Mouse (Mus musculus): ENCODE data around the gene Unc5cl.

Unc5cl gene

DNA sequence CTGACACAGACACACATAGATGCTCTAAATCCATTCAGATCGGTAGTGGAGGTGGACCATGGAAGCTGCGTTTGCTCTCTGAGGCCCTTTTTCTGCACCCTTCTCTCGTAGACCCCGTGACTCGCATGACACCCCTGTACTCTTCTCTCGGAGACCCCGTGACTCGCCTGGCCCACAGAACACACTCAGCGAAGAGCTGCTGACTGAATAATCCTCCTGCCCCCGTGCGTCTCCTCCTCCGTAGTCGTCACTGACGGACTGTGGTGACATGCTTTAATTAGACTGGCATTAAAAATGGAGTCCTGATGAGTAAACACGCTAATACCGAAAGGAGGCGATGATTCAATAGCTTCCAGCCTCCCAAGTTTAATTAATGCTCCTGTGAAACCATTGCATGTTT is 84.6 kb downstream of the Unc5cl start:
- no peak for DNase-seq (ENCODE audit: low spot score in 2 of 2)

DNA sequence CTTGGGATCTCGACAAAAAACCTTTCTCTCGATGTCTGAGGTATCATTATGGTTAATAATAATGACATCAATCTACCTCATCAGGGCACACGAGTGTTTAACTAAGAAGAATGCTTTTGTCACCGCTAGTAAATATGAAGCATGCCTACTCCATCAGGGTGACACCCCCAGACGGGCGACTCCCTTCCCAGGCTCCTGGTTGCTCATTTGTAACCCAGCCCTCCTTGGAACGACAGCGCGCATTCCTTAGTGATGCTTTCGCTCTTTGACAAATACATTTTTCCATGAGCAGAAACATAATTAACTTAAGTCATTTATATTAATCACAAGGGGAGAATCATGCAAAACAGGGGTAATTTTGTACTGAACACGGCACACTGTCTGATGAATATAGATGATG is 88.0 kb downstream of the Unc5cl start:
- DNase-seq (ENCODE audit: low spot score in 2 of 2) = no peak

DNA sequence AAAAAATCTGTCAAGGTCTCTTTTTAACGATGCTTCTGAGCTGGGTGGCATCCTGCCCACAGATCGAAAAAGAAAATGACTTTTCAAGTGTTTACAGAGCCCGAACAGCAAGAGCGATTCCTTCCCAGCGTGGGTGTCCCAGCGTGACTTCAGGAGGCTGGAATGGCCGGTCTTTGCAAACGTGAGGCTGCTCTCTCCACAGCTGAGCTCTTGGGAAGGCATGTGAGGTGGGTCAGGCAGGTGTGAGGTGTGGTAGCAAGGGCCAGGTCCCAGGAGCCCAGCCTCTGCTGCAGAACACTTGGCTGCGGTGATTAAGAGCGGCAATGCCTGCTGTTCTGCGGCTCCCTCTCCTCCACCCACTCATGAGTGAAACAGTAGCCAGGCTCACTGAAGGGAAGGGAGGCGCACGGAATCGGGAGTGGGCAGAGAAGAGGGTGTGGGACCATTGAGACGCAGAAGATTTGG is 88.6 kb downstream of the Unc5cl start:
- DNase-seq (ENCODE audit: low spot score in 2 of 2) = peak in 1 of 2 experiments; percentile 52

DNA sequence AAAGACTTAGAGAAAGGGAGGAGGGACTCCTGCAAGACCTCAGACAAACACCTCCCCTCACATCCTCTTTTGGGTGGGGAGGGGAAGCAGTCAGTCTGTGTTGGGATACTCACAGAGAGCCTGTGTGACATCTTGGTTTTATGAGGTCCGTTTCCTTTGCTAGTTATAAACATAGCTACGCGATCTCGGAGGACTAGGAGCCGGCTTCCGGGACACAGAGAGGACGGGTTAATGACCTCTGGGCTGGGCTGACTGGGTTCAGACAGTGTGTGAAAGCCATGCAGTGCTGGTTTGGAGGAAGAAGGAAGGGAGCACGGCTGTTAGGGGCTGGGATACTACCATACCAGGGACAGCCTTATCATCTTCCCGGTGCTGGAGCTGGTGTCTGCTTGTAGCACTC is 90.0 kb downstream of the Unc5cl start:
- DNase-seq (ENCODE audit: low spot score in 2 of 2) = no peak

DNA sequence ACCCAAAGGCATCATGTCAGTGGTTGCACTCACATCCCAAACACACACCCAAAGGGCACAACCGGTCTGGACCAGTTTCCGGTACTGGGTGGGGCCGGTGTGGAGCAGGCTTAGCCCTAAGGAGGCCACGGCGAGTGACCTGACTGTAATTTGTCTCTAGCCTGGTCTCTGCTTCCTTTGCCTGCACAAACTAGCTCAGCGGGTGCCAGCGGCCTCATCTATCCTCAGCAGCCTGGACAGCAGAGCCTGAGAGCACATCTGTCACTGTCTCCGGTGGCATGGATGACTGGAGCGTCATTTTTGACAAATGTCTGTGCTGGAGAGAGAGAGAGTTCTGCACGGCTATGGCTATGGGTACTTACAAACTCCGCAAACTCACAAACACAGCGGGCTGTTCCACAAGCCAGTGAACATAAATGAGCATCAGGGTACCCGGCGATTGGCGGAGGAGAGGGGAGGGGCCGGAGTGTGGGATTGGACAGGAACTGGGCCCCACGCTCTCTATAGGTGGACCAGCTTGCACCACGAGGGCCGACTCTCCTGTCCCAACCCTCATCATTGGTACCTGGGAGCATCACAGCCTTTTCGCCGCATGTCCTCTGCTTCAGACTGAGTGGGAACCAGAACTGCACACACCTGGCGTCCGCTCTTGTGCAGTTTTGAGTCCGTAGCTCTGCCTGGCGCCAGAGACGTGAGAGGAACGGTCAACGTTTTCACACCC is 90.7 kb downstream of the Unc5cl start:
- no peak for DNase-seq (ENCODE audit: low spot score in 2 of 2)

DNA sequence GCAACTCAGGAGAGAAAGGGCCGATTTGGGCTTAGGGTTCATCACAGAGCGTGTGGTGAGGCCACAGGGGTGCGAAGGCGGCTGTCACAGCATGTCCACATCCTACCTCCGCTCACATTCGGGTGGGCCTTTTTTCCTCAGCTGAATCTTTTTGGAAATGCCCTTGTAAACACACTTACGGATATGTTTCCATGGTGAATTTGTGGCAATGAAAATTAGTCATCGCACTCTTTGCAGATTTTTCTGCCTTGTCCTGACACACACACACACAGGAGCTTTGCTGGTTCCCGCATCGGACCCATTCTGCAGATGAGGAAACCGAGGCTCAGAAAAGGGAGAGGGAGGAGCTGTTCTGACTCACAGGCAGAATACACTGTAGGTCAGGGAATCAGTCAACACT is 91.3 kb downstream of the Unc5cl start:
- no peak for DNase-seq (ENCODE audit: low spot score in 2 of 2)

DNA sequence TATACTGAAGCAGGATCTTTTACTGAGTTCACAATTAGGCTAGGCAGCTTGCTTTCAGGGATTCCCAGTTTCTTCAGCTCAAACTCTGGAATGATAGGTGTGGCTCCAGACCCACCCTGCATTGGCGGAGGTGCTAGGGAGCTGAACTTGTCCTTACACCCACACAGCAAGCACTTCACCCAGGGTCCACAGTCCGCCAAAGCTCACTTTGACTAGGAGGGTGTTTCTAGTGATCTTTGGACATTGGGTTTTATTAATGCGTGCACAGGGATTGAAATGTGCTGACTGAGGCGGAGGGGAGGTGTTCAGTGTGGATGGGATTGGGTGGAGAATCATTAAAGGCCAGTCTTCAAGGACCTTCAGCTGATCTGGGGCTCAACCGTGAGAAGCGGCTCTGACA is 93.0 kb downstream of the Unc5cl start:
- no peak for DNase-seq (ENCODE audit: low spot score in 2 of 2)

DNA sequence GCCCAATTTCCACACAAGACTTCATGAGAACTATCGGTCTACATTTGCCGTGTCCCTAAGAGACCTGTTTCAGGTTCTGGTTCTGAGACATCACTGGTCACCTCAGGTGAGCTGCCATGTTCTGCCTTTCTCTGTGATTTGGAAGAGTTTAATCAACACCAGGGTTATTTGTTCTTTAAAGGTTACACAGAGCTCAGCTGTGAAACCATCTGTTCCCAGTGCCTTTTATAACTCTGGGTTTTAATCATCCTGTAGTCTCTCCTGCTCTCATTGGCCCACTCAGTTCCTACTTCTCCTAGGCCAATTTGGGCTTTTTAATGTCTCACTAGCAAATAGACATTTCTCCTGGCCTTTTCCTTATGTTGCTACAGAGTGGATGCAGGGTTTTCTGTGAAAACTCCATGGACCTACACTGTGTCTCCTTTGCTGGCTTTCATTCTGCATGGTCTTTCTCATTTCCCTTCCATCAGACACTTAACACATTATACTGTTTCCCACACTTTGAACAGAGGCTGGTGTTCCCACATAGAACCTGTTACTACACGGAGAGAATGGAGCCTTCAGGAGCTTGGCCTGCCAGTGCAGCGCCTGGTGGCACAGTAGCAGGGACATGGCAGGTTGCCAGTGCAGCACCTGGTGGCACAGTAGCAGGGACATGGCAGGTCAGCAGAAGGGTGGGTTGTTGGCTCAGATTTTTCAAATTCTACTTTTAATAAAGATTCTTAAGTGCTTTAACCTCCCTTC is 97.3 kb downstream of the Unc5cl start:
- no peak for DNase-seq (ENCODE audit: low spot score in 2 of 2)

DNA sequence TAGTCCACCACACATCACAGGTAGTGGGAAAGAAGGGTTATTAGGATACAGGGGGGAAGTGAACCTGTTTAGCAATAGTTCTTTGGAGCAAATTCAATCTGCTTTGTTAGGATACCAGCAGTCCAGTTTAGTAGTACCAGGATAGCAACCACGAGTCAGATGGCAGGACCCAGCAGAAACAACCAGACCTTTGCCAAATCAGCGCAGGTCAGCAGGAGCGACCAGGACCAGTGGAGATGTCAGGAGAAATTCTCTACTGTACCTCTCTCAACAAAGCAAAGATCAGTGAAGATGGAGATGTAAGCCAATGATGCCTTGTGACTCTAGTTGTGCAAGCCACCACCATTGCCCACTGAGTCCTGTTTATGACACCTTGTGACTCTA is 97.8 kb downstream of the Unc5cl start:
- DNase-seq (ENCODE audit: low spot score in 2 of 2) = no peak

DNA sequence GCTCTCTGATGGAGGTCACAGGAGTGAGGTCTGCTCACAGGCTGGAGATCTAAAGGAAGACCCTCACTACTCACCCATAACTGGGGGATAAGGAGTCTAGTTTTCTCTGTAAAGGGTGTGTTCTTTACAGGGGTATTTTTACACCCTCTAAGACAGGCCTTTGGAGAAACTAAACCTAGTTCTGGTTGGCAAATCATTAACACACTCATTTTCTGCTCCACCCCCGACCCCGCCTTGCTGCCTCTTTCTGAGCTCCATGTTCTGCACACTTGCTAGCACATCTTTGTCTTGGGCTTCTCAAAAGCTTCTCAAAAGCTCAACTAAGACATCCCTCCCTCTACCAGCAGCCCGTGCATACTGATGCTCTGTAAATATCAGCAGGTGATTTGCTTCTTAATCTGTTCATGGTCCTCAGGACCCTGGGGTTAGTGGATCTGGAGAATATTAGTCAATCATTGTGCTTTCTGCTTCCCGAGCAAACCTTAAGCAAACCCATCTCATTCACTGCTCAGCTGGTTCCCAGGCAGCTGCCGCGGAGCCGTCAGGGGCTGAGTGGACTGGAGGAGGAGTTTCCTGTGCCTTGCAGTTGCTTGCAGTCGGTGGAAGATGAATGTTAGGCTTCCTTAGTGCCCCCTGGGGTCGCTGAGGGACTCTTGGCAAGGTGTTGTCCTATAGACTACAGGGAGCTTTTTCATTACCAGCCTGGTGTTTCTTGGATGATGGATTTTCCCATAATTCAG is 101.7 kb downstream of the Unc5cl start:
- DNase-seq (ENCODE audit: low spot score in 2 of 2) = no peak

DNA sequence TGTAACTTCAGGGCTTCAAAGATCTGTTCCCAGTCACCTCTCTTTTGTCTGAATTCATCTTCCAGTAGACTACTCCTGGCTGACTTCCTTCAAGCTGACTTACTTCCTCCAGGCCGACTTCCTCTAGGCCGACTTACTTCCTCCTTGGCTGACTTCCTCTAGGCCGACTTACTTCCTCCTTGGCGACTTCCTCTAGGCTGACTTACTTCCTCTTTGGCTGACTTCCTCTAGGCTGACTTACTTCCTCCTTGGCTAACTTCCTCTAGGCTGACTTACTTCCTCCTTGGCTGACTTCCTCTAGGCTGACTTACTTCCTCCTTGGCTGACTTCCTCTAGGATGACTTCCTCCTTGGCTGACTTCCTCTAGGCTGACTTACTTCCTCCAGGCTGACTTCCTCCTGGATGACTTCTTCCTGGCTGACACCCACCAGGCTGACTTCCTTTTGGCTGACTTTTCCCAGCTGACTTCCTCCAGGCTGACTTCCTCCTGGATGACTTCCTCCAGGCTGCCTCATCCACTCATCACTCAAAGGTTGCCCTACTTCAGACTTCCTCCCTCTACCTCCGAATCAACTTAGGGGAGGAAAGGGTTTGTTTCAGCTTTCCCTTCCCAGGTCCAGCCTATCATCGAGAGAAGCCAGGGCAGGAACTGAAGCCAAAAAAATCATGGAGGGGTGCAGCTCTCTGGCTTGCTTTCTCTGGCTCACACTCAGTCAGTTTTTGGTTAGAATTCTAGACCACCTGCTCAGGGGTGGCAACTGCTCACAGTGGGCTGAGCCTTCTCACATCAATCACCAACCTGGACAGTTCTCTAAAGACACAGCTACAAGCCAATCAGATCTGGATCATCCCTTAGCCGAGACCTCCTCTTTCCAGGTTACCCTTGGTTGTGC is 103.4 kb downstream of the Unc5cl start:
- no peak for DNase-seq (ENCODE audit: low spot score in 2 of 2)

DNA sequence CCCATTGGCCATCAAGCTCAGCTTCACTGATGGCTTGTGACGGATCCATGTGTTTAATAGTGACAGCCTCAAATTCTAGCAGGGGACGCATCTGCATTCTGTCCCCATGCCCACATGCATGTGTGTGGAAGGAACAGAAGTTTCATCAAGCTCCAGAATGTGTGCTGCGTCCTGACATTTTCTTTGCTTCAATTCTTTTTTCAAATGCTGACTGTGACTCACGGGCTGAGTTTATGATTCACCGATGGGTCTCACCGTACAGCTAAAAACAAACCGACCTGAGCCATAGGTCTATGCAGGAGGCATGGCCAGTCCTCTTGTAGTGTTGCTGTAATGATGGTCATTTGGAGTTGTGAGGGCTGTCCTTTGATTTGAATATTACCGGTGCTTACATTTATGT is 110.2 kb downstream of the Unc5cl start:
- no peak for DNase-seq (ENCODE audit: low spot score in 2 of 2)

DNA sequence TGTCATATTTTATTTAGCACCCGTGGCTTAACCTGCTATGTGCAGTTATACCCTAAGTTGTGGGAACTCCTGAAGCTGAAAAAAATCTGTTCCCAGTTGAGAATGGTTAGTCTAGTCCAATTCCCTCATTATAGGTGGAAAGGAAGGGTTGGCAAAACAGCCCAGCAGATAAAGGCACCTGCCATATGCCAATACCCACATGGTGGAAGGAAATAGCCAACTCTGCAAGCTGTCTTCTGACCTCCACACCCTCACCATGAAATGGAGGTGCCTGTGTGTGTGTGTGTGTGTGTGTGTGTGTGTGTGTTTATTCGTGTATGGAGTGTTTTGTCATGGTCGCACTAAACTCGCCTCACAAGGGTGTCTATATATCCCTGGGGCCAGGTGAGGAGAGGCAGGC is 115.0 kb downstream of the Unc5cl start:
- no peak for DNase-seq (ENCODE audit: low spot score in 2 of 2)

DNA sequence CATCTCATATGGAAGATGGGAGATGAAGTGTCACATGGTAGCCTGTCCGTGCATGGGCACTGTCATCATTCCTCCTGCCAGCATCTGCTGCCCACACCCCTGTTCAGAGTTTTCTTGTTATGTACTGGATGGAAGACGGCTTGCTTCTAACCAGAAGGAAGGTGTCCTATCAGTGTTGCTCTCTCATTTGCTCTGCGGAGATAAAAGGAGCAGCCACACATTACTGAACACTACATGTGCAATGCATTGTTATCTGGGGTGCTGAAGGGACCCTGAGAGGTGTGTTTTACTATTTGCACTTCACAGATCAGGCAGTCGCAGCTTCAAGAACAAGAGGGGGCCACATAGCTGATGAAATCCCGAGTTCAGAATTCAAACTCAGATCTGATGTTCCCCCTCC is 126.5 kb downstream of the Unc5cl start:
- DNase-seq (ENCODE audit: low spot score in 2 of 2) = no peak

DNA sequence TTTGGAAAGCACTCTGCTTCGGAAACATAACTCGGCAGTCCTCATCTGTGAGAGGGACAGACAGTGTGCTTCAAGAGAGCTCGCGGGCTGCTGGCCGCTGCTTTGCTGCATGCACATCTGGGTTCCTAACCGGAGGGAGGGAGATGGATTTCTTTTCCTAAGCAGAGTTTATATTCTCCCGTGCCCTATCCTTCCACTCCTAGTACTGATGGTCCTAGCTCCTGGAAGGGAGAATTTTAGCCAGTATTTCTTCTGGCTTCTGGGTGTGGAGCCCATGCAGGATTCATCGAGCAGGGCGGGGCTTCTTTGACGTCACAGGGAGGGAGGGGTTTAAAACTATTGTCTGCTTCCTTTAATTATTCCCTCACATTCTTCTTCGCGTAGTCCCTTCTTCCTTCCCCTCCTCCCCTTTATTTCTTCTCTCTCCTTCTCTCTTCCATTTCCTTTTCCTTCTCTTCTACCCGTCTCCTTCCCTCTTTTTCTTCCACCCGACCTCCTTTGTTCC is 127.8 kb downstream of the Unc5cl start:
- DNase-seq (ENCODE audit: low spot score in 2 of 2) = no peak

DNA sequence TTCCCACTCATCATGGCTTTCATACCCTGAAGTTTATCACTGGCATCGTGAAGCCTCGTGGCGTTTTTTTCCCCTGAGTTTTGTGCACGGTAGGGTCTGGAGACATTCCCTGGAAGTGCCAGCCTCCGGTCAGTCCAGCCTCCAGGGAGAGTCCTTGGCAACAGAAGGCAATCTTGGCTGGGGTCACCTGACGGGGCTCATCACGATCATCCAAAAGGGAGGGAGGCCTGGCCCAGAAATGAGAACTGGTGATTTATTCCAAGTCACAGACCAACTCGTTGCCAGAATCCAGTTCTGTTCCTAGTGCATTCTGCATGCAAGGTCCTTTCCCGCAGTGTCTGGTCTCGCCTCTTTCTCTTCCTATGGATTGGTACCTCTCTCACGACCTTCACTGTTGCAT is 128.7 kb downstream of the Unc5cl start:
- DNase-seq (ENCODE audit: low spot score in 2 of 2) = no peak

DNA sequence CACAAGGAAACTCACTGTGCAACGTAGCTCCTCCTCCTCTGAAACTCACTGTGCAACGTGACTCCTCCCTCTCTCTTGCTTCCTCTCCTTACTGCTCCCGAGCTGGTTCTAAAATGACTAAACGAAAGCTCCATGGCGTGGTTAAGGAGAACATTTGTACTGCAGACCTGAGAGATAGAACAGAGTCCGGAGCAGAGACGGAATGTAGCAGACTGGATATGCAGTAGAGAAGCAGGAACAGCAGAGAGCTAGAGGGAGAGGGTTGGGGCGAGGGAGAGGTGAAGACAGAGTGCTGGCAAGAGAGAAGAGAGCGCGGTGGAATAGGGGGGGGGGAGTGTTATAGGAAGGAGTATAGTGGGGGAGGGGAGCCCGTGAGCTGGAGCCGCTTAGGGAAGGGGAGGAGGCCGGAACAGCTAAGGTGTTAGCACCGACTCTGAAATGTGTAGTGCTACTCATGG is 131.2 kb downstream of the Unc5cl start:
- DNase-seq (ENCODE audit: low spot score in 2 of 2) = no peak

DNA sequence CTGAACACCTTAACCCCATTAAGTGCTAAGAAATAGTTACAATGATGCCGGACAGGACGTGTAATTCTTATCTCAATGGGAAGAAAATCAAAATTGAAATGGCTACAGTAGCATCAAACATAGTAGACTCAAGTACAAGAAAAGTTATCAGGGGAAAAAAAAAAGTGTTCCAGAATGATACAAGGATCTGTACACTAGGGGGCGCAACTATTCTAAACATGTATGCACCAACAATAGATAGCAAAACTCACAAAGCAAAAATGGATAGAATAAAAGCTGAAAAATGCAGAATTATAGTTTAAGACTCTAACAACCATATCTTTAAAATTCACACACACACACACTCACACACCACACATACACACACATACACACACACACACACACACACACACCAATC is 134.0 kb downstream of the Unc5cl start:
- DNase-seq (ENCODE audit: low spot score in 2 of 2) = no peak

All from frontal cortex, postnatal 25 days (tissue).